Mouse (Mus musculus): ENCODE results near the gene Gm28305. TPM values are rescaled to one million over a fixed set of nuclear protein-coding genes. Genes with fewer than 3 reads are reported as not detected.

Gene Gm28305
- polyA plus RNA-seq, 1 experiment from 2014 or later = not detected

DNA sequence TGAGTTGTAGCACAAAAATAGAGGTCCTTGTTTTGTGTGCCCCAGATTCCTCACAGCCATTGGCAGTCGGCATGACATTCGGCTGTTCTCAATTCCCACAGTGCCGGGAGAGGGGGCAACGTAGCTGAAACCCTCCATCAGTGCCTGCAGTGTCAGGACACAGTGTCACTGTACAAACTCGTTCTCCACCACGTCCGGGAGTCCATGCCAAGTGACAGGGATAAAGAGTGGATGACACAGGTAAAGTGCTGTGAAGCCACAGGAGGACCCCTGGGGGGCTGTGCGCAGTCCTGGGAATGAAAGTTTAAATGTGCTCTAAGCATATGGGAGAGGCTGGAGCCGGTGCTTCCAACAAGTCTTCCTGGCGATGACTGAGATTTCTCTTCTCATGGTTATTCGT lies 10.6 kb upstream of the Gm28305 start:
- Histone ChIP-seq H3K9me3 (ENCODE audit: control insufficient read depth, low read depth, low read length) (no peaks in the 10 kb centered on the region), H3K4me1 (ENCODE audit: control insufficient read depth, insufficient read depth, low read length) (no peaks in the 10 kb centered on the region), H3K4me3 (ENCODE audit: low read depth, low read length) (no peak overlapping the region), H3K27ac (ENCODE audit: low read length) (no peak overlapping the region), H3K36me3 (ENCODE audit: control insufficient read depth, insufficient read depth, low read length) (peaks cover 1% of the 10 kb centered on the region), H3K27me3 (ENCODE audit: control insufficient read depth, insufficient read depth, low read length) (no peaks in the 10 kb centered on the region), H3K4me2 (replicated peaks; ENCODE audit: low read depth, low read length) (no peak overlapping the region), H3K9ac (replicated peaks; ENCODE audit: low read depth, low read length) (no peak overlapping the region)
- WGBS = 92% methylated on average over 11 of the region's 11 CpGs
- ATAC-seq (ENCODE audit: insufficient number of reproducible peaks, insufficient read depth, low FRiP score, low read depth) = no peak

DNA sequence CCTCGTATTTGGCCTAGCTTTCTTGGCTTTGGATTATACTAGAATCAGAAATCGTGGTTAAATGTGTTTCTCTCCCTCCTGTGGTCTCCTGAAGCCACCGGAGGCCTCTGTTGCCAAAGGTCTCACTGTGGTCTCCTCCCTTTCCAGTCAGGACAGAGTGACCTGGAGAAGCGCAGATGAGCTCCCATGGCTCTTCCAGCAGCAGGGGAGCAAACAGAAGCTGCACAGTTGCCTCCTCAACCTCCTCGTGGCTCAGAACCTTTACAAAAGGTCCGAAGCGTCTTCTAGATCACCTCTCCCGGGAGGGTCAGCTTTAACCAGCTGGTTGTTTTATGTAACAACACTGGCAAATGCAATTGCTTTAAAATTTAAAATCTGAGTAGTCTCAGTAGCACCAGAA lies 6.2 kb upstream of the Gm28305 start:
- H3K27ac ChIP-seq (ENCODE audit: low read length) = no peak overlapping the region
- no peak for ATAC-seq (ENCODE audit: insufficient number of reproducible peaks, insufficient read depth, low FRiP score, low read depth)
- no peak overlapping the region for H3K4me2 ChIP-seq (replicated peaks; ENCODE audit: low read depth, low read length)
- WGBS = 72% methylated on average over 8 of the region's 8 CpGs
- no peak overlapping the region for H3K4me3 ChIP-seq (ENCODE audit: low read depth, low read length)
- H3K27me3 ChIP-seq (ENCODE audit: control insufficient read depth, insufficient read depth, low read length) = no peaks in the 10 kb centered on the region
- no peak overlapping the region for H3K9ac ChIP-seq (replicated peaks; ENCODE audit: low read depth, low read length)
- peaks cover 8% of the 10 kb centered on the region for H3K36me3 ChIP-seq (ENCODE audit: control insufficient read depth, insufficient read depth, low read length)
- H3K9me3 ChIP-seq (ENCODE audit: control insufficient read depth, low read depth, low read length) = no peaks in the 10 kb centered on the region
- no peaks in the 10 kb centered on the region for H3K4me1 ChIP-seq (ENCODE audit: control insufficient read depth, insufficient read depth, low read length)

DNA sequence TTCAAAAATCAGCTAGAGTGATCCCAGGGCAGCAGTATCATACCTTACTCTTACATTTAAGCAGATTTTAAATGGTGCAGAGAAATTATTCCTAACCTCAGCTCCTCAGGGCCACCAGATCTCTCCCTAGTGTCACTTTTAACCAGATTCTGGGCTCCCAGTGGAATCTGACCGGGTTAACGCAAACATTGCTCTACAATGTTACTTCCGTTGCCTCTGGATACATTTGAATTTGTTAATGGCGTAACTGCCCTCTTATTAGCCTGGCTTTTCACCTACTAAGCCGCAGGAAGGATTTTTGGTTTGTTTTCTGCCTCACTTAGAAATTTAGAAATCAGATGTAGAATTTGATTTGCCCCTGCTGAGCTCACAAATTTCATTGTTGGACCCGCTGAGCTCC lies 5.7 kb upstream of the Gm28305 start:
- no peaks in the 10 kb centered on the region for H3K4me1 ChIP-seq (ENCODE audit: control insufficient read depth, insufficient read depth, low read length)
- no peak overlapping the region for H3K9ac ChIP-seq (replicated peaks; ENCODE audit: low read depth, low read length)
- no peaks in the 10 kb centered on the region for H3K27me3 ChIP-seq (ENCODE audit: control insufficient read depth, insufficient read depth, low read length)
- no peak overlapping the region for H3K27ac ChIP-seq (ENCODE audit: low read length)
- WGBS = 68% methylated on average over 6 of the region's 6 CpGs
- ATAC-seq (ENCODE audit: insufficient number of reproducible peaks, insufficient read depth, low FRiP score, low read depth) = no peak
- no peaks in the 10 kb centered on the region for H3K9me3 ChIP-seq (ENCODE audit: control insufficient read depth, low read depth, low read length)
- H3K36me3 ChIP-seq (ENCODE audit: control insufficient read depth, insufficient read depth, low read length) = peaks cover 8% of the 10 kb centered on the region
- no peak overlapping the region for H3K4me3 ChIP-seq (ENCODE audit: low read depth, low read length)
- H3K4me2 ChIP-seq (replicated peaks; ENCODE audit: low read depth, low read length) = no peak overlapping the region

DNA sequence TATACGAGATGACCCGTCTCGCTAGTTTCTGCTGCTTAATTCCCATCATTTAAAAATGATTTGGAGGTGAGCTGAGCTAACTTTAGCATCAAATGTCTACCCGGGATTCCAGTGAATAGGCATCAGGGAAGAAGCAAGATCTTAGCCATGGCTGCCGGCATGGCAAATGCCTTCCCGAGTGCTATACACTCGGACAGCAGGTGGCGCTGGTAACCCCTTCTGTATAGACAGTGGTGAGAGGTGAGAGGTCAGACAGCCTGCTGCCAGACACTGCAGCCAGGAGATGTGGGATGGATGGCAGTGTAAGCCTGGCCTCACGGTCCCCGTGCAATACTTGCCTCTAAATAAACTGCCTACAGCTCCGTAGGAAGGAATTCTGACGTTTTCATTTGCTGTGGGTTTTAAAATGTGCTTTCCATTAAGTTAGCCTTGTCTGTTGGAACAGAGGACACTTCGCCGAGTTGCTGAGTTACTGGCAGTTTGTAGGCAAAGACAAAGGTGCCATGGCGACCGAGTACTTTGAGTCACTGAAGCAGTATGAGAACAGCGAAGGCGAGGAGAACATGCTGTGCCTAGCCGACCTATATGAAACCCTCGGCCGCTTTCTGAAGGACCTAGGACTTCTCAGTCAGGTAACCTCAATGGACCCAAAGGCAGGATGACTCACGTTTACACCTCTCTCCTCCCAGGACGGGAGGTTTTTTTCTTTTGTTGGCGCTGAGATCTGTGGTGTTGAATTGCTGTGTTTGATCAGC lies 5.0 kb upstream of the Gm28305 start:
- Histone ChIP-seq H3K9ac (replicated peaks; ENCODE audit: low read depth, low read length) (no peak overlapping the region), H3K27ac (ENCODE audit: low read length) (no peak overlapping the region), H3K9me3 (ENCODE audit: control insufficient read depth, low read depth, low read length) (no peaks in the 10 kb centered on the region), H3K4me1 (ENCODE audit: control insufficient read depth, insufficient read depth, low read length) (no peaks in the 10 kb centered on the region), H3K4me3 (ENCODE audit: low read depth, low read length) (no peak overlapping the region), H3K4me2 (replicated peaks; ENCODE audit: low read depth, low read length) (no peak overlapping the region), H3K36me3 (ENCODE audit: control insufficient read depth, insufficient read depth, low read length) (peaks cover 8% of the 10 kb centered on the region), H3K27me3 (ENCODE audit: control insufficient read depth, insufficient read depth, low read length) (no peaks in the 10 kb centered on the region)
- no peak for ATAC-seq (ENCODE audit: insufficient number of reproducible peaks, insufficient read depth, low FRiP score, low read depth)
- 51% methylated on average over 24 of the region's 24 CpGs for WGBS

DNA sequence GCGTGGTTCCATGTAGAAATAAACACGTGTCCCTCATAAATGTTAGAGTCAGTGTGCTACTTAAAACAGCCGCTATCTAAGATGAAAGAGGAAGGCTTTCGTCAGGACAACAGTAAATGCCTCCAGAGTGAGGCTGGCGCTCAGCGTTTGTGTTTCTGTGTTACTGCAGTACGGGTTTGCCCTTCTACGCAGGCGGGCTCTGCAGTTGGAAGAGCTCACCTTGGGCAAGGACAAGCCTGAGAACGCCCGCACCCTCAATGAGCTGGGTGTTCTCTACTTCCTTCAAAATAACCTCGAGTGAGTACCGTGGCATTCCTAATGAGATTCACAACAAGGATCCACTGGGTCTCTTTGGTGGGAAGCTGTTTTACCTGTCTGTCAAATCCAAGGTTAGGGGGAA lies 2.2 kb upstream of the Gm28305 start:
- no peak for ATAC-seq (ENCODE audit: insufficient number of reproducible peaks, insufficient read depth, low FRiP score, low read depth)
- Histone ChIP-seq H3K27me3 (ENCODE audit: control insufficient read depth, insufficient read depth, low read length) (no peaks in the 10 kb centered on the region), H3K36me3 (ENCODE audit: control insufficient read depth, insufficient read depth, low read length) (peaks cover 8% of the 10 kb centered on the region), H3K9me3 (ENCODE audit: control insufficient read depth, low read depth, low read length) (no peaks in the 10 kb centered on the region), H3K9ac (replicated peaks; ENCODE audit: low read depth, low read length) (no peak overlapping the region), H3K4me1 (ENCODE audit: control insufficient read depth, insufficient read depth, low read length) (no peaks in the 10 kb centered on the region), H3K4me2 (replicated peaks; ENCODE audit: low read depth, low read length) (no peak overlapping the region), H3K4me3 (ENCODE audit: low read depth, low read length) (no peak overlapping the region), H3K27ac (ENCODE audit: low read length) (no peak overlapping the region)
- WGBS = 91% methylated on average over 13 of the region's 13 CpGs

DNA sequence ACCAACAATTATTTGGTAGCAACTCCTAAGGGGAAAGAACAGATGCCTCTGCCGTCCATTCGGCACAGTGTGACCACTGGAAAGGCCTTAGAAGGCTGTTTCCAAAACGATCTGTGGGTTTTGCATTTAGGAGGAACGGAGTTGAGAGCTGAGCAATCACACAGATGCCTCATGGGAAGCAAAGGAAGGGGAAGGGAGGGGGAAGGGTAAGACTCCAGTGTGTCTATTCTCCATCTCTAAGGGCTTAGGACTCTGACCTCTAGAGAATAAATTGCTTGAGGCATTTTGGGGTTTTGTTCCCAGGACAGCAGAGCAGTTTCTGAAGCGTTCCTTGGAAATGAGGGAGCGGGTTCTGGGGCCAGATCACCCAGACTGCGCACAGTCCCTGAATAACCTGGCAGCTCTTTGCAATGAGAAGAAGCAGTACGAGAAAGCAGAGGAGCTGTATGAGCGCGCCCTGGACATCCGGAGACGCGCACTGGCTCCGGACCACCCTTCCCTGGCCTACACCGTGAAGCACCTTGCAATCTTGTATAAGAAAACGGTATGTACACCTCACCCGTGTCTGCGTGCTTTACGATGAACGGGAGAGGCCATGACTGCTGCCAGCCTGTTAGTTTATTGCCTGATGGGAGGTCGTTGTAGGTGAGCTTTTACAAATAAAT lies 1.3 kb upstream of the Gm28305 start:
- no peaks in the 10 kb centered on the region for H3K9me3 ChIP-seq (ENCODE audit: control insufficient read depth, low read depth, low read length)
- 91% methylated on average over 21 of the region's 21 CpGs for WGBS
- no peak overlapping the region for H3K4me3 ChIP-seq (ENCODE audit: low read depth, low read length)
- H3K27ac ChIP-seq (ENCODE audit: low read length) = no peak overlapping the region
- H3K4me1 ChIP-seq (ENCODE audit: control insufficient read depth, insufficient read depth, low read length) = no peaks in the 10 kb centered on the region
- no peaks in the 10 kb centered on the region for H3K27me3 ChIP-seq (ENCODE audit: control insufficient read depth, insufficient read depth, low read length)
- peaks cover 8% of the 10 kb centered on the region for H3K36me3 ChIP-seq (ENCODE audit: control insufficient read depth, insufficient read depth, low read length)
- no peak overlapping the region for H3K9ac ChIP-seq (replicated peaks; ENCODE audit: low read depth, low read length)
- no peak overlapping the region for H3K4me2 ChIP-seq (replicated peaks; ENCODE audit: low read depth, low read length)
- ATAC-seq (ENCODE audit: insufficient number of reproducible peaks, insufficient read depth, low FRiP score, low read depth) = no peak

DNA sequence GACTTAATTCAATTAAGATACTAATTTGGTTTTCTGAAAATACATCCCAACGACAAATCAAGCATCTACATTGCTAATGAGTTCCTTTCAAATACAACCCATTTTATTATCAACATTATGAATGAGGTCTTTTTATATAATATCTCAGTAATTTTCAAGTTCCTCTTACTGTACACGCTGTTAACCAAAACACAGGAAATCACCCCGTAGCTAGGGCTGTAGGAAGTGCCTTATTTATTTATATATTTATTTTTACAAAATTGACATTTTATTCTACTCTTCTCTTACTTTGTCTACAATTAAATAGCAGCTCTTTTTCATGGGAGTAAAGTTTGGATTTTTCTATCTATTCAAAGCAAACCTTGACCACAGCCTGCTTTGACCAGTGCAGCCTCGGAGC lies 720 bp upstream of the Gm28305 start:
- Histone ChIP-seq H3K4me3 (ENCODE audit: low read depth, low read length) (no peak overlapping the region), H3K4me1 (ENCODE audit: control insufficient read depth, insufficient read depth, low read length) (no peaks in the 10 kb centered on the region), H3K9me3 (ENCODE audit: control insufficient read depth, low read depth, low read length) (no peaks in the 10 kb centered on the region), H3K36me3 (ENCODE audit: control insufficient read depth, insufficient read depth, low read length) (peaks cover 8% of the 10 kb centered on the region), H3K4me2 (replicated peaks; ENCODE audit: low read depth, low read length) (no peak overlapping the region), H3K27ac (ENCODE audit: low read length) (no peak overlapping the region), H3K9ac (replicated peaks; ENCODE audit: low read depth, low read length) (no peak overlapping the region), H3K27me3 (ENCODE audit: control insufficient read depth, insufficient read depth, low read length) (no peaks in the 10 kb centered on the region)
- no peak for ATAC-seq (ENCODE audit: insufficient number of reproducible peaks, insufficient read depth, low FRiP score, low read depth)
- 82% methylated on average over 4 of the region's 4 CpGs for whole genome bisulfite sequencing

DNA sequence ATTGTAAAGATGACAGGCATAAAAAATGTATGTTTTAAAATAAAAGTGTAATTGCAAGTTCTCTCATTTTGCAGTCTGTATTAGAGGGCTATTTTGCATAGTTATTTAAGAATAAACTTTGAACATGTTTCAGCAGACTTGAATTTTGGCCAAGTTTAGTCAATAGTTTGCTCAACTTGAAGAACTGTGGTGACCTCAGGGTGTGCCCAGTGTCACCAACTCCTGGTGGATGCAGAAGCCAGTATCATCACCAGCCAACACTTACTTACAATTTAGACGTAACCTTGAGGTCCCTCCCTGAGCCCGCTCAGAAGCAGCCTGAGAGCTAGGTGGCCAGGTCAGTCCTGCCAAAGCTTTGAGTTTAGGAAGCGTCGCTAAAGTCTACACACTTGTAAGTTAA lies 3.2 kb downstream of the Gm28305 start:
- H3K9ac ChIP-seq (replicated peaks; ENCODE audit: low read depth, low read length) = no peak overlapping the region
- H3K4me3 ChIP-seq (ENCODE audit: low read depth, low read length) = no peak overlapping the region
- no peak for ATAC-seq (ENCODE audit: insufficient number of reproducible peaks, insufficient read depth, low FRiP score, low read depth)
- H3K9me3 ChIP-seq (ENCODE audit: control insufficient read depth, low read depth, low read length) = no peaks in the 10 kb centered on the region
- no peaks in the 10 kb centered on the region for H3K4me1 ChIP-seq (ENCODE audit: control insufficient read depth, insufficient read depth, low read length)
- peaks cover 23% of the 10 kb centered on the region for H3K36me3 ChIP-seq (ENCODE audit: control insufficient read depth, insufficient read depth, low read length)
- 88% methylated on average over 4 of the region's 4 CpGs for WGBS
- H3K27me3 ChIP-seq (ENCODE audit: control insufficient read depth, insufficient read depth, low read length) = no peaks in the 10 kb centered on the region
- H3K27ac ChIP-seq (ENCODE audit: low read length) = no peak overlapping the region
- H3K4me2 ChIP-seq (replicated peaks; ENCODE audit: low read depth, low read length) = no peak overlapping the region
